Mouse (Mus musculus) adipose tissue, adult 10 weeks (tissue): ENCODE measurements around the gene Kcnc3. TPM values are rescaled to one million over a fixed set of nuclear protein-coding genes. Genes with fewer than 3 reads are reported as not detected.

Experiments used
- polyA plus RNA-seq: library from polyadenylated mRNA; stranded (reverse); fragments of 350-450 nt; fragmentation: Illumina TruSeq; extraction: RNeasy Lipid Tissue Mini Kit (QIAGEN cat#74804); gene quantifications from one replicate; pipeline ENCODE4 v1.2.3, GENCODE M21; 2014; ENCODE audit warnings: low read depth, low replicate concordance

The Kcnc3 gene
- polyA plus RNA-seq = 17.2 TPM

GRCm38 (mm10) chr7:44590402-44591347 is at the start of gene Kcnc3:
Gene Kcnc3, plus strand, starts transcription at chr7:44590664.

DNA sequence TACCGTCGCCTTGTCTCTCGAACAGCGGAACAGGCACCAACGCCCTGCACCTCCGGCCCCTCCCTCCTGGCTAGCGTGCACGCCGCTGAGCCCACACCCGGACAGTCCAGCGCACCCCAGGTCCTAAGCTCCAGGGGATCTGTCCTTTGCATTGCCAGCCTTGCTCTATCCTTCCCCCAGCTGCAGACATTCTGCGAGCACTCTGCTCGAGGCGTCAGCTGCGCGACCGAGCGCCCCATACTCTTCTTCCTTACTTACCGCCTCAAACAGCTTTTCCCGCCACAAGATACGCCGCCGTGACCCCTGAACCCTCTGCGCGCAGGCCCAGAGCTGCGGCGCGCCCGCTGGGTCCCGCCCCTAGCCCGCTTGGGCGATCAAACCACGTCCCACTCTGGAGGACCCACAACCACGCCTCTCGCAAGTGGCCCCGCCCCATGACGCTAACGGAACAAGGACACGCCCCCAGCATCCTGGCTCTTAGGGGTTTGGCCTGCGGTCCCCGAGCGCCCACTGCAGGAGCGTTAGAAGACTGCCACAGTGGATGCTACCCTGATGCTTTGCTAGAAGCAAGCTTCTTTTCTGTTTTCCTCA is 41.9 kb upstream of the Kcnc3 start, which contains the start of gene Pold1:
Gene Pold1, minus strand, starts transcription at position 353 of the 591 bp plus-strand sequence.

GRCm38 (mm10) chr7:44553826-44554225 is 36.6 kb upstream of the Kcnc3 start, which contains the start of gene Nr1h2:
Gene Nr1h2, minus strand, starts transcription at chr7:44553951.

GRCm38 (mm10) chr7:44572213-44572701 is 18.2 kb upstream of the Kcnc3 start, which contains the start of gene Napsa:
Gene Napsa, plus strand, starts transcription at chr7:44572380.

Other genes with a start within 250 kb of the Kcnc3 start
- 3.9 TPM for gene Syt3, start 206.6 kb upstream of the Kcnc3 start, polyA plus RNA-seq
- 0.37 TPM for gene 1700008O03Rik, start 204.8 kb upstream of the Kcnc3 start, polyA plus RNA-seq
- gene Lrrc4b, start 161.6 kb upstream of the Kcnc3 start, polyA plus RNA-seq = 0.20 TPM
- not detected for gene Aspdh, start 125.3 kb upstream of the Kcnc3 start, polyA plus RNA-seq
- gene Josd2, start 122.7 kb upstream of the Kcnc3 start, polyA plus RNA-seq = 27.8 TPM
- 127 TPM for gene Emc10, start 94.1 kb upstream of the Kcnc3 start, polyA plus RNA-seq
- gene Fam71e1, start 94.1 kb upstream of the Kcnc3 start, polyA plus RNA-seq = 31.7 TPM
- 0.36 TPM for gene Mybpc2, start 66.0 kb upstream of the Kcnc3 start, polyA plus RNA-seq
- 0.62 TPM for gene Spib, start 58.6 kb upstream of the Kcnc3 start, polyA plus RNA-seq
- gene Pold1, start 41.8 kb upstream of the Kcnc3 start, polyA plus RNA-seq = 10.1 TPM
- gene Nr1h2, start 36.7 kb upstream of the Kcnc3 start, polyA plus RNA-seq = 91.4 TPM
- gene Napsa, start 18.3 kb upstream of the Kcnc3 start, polyA plus RNA-seq = 13.2 TPM
- 9.1 TPM for gene Myh14, start 80.2 kb downstream of the Kcnc3 start, polyA plus RNA-seq
- gene Izumo2, start 118.1 kb downstream of the Kcnc3 start, polyA plus RNA-seq = 5.2 TPM
- 29.0 TPM for gene Vrk3, start 157.7 kb downstream of the Kcnc3 start, polyA plus RNA-seq
- 0.26 TPM for gene Zfp473, start 160.4 kb downstream of the Kcnc3 start, polyA plus RNA-seq
- gene Nup62, start 225.4 kb downstream of the Kcnc3 start, polyA plus RNA-seq = 20.1 TPM
- gene Il4i1, start 225.7 kb downstream of the Kcnc3 start, polyA plus RNA-seq = 3.5 TPM
- gene Atf5, start 226.0 kb downstream of the Kcnc3 start, polyA plus RNA-seq = 71.7 TPM